Mouse (Mus musculus): ENCODE measurements around the gene Plxnc1. TPM values are rescaled to one million over a fixed set of nuclear protein-coding genes. Genes with fewer than 3 reads are reported as not detected.

Gene Plxnc1
- polyA plus RNA-seq, 1 experiment from 2014 or later, result 0.70 TPM

DNA sequence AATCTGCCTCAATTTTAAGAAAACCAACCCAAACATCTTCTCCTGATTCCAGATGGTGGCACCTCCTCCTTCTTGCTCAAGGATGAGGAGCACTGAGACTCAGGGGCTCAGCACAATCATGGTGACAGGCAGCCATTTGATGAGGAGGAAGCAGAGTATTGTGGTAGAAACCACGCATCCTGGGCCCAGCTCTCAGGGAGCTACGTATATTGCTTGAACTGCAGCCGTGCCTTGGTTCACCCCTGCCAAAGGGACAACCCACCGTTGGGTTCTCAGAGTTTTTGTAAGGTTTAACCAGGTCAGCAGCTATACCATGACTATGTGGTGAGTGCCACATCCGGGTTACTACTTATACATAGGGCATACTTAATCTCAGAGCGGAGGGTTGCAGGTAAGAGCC is 96.3 kb downstream of the Plxnc1 start:
- Histone ChIP-seq H3K4me1 (replicated peaks; ENCODE audit: control insufficient read depth, insufficient read depth, low read length) (no peaks in the 10 kb centered on the region), H3K27me3 (replicated peaks; ENCODE audit: control insufficient read depth, insufficient read depth, low read length) (no peaks in the 10 kb centered on the region), H3K4me3 (ENCODE audit: low read depth, low read length) (no peak overlapping the region), H3K4me2 (replicated peaks; ENCODE audit: low read depth) (no peak overlapping the region), H3K9me3 (ENCODE audit: control insufficient read depth) (no peaks in the 10 kb centered on the region), H3K36me3 (ENCODE audit: control insufficient read depth, insufficient read depth) (no peaks in the 10 kb centered on the region), H3K9ac (ENCODE audit: low read depth, low read length) (no peak overlapping the region), H3K27ac (ENCODE audit: low read depth, low read length) (no peak overlapping the region)
- WGBS, result 88% methylated on average over 6 of the region's 6 CpGs
- TF ChIP-seq CTCF (IDR thresholded peaks at IDR 0.05; ENCODE audit: low read depth), result no peak
- no peak for ATAC-seq

DNA sequence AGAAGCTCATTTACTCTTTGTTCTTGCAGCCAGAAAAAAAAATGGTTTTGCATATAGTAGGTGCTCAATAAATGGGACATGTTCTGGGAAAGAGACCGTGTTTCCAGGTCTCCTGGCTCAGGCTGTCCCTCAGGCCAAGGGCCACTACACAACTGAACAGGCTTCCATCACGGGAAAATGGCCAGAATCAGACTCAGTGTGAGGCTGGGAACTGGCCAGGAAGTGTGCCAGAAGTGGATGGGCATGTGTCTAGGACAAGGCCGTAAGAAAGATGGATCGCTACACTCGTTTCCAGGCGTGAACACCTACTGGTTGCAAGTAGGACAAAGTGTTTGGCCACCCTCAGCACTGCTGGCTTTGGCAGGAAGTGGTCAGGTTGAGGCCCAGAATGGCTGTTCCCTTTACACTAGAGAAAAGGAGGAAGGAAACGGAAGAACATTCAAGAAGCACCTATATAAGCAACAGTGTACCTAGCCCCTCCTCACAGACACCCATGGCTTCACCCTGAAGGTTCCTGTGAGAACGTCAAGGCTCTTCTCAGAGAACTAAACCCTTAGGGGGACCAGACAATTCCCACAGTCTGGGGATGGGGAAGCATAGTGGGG is 98.0 kb downstream of the Plxnc1 start:
- no peaks in the 10 kb centered on the region for H3K27me3 ChIP-seq (replicated peaks; ENCODE audit: control insufficient read depth, insufficient read depth, low read length)
- no peak overlapping the region for H3K9ac ChIP-seq (ENCODE audit: low read depth, low read length)
- no peak for ATAC-seq
- no peak overlapping the region for H3K27ac ChIP-seq (ENCODE audit: low read depth, low read length)
- H3K36me3 ChIP-seq (ENCODE audit: control insufficient read depth, insufficient read depth), result no peaks in the 10 kb centered on the region
- H3K9me3 ChIP-seq (ENCODE audit: control insufficient read depth), result no peaks in the 10 kb centered on the region
- H3K4me3 ChIP-seq (ENCODE audit: low read depth, low read length), result no peak overlapping the region
- WGBS, result 83% methylated on average over 8 of the region's 8 CpGs
- no peak overlapping the region for H3K4me2 ChIP-seq (replicated peaks; ENCODE audit: low read depth)
- H3K4me1 ChIP-seq (replicated peaks; ENCODE audit: control insufficient read depth, insufficient read depth, low read length), result no peaks in the 10 kb centered on the region
- TF ChIP-seq CTCF (IDR thresholded peaks at IDR 0.05; ENCODE audit: low read depth), result no peak

DNA sequence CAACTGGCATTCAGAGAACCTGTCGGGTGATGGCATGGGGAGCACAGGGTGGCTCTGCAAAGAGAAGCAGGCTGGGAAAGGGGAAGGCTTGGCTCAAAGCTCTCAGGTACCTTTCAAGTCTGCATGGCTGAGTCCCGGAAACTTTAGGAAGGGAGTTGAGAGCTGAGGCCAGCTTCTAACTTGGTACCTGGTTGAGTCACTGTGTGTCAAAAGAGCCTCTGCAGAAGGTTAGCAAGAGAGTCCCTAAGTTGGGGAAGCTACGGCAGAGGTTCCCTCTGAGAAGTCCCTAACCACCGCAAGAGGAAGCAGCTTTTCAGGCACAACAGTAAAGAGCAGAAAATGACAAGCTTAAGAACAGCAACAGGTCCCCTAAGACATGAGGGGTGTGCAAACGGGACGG is 99.9 kb downstream of the Plxnc1 start:
- Histone ChIP-seq H3K27ac (ENCODE audit: low read depth, low read length) (no peak overlapping the region), H3K4me2 (replicated peaks; ENCODE audit: low read depth) (no peak overlapping the region), H3K4me3 (ENCODE audit: low read depth, low read length) (no peak overlapping the region), H3K9me3 (ENCODE audit: control insufficient read depth) (no peaks in the 10 kb centered on the region), H3K9ac (ENCODE audit: low read depth, low read length) (no peak overlapping the region), H3K4me1 (replicated peaks; ENCODE audit: control insufficient read depth, insufficient read depth, low read length) (no peaks in the 10 kb centered on the region), H3K36me3 (ENCODE audit: control insufficient read depth, insufficient read depth) (no peaks in the 10 kb centered on the region), H3K27me3 (replicated peaks; ENCODE audit: control insufficient read depth, insufficient read depth, low read length) (no peaks in the 10 kb centered on the region)
- 85% methylated on average over 6 of the region's 6 CpGs for WGBS
- ATAC-seq, result no peak
- TF ChIP-seq CTCF (IDR thresholded peaks at IDR 0.05; ENCODE audit: low read depth), result no peak

DNA sequence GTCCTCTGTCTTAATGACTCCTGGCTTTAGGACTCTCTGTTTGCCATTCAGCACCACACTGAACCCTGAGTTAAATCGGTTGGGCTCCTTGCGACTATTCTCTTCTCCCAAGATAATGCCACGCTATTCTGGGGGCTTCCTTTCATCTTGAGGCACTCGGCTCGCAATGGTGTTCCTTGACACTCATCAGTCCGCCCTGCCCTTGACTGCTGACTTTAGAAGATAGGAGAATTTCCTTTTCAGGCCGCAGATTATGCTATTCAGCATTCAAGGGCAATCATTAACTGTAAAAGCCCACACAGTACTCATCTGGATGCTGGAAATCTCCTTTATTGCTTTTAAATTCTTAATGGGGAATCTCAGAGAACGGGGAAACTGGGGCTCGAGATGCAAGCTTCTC is 108.8 kb downstream of the Plxnc1 start:
- H3K27me3 ChIP-seq (replicated peaks; ENCODE audit: control insufficient read depth, insufficient read depth, low read length), result no peaks in the 10 kb centered on the region
- H3K36me3 ChIP-seq (ENCODE audit: control insufficient read depth, insufficient read depth), result no peaks in the 10 kb centered on the region
- H3K4me2 ChIP-seq (replicated peaks; ENCODE audit: low read depth), result no peak overlapping the region
- no peak overlapping the region for H3K4me3 ChIP-seq (ENCODE audit: low read depth, low read length)
- no peaks in the 10 kb centered on the region for H3K9me3 ChIP-seq (ENCODE audit: control insufficient read depth)
- ATAC-seq, result no peak
- no peak overlapping the region for H3K27ac ChIP-seq (ENCODE audit: low read depth, low read length)
- H3K9ac ChIP-seq (ENCODE audit: low read depth, low read length), result no peak overlapping the region
- H3K4me1 ChIP-seq (replicated peaks; ENCODE audit: control insufficient read depth, insufficient read depth, low read length), result no peaks in the 10 kb centered on the region
- WGBS, result 62% methylated on average over 9 of the region's 9 CpGs
- TF ChIP-seq CTCF (IDR thresholded peaks at IDR 0.05; ENCODE audit: low read depth), result no peak

DNA sequence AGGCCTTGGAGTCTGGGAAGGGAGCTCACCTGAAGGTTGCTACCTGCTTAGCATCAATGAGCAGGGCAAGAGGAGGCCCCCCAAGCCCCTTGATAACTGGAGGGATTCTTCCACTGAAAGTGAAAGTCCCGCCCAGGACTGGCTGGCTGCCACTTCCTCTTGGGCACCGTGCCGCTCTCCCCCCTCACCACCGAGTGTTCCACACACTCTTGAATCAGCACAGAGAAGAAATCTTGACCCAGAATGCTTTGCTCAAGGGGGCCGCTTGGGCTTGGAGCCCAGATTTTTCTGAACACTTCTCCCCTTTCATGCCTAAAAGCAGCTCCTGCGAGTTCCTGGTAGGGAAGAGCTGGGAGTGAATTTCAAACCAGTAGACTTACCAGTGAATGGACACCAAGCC is 115.2 kb downstream of the Plxnc1 start:
- no peaks in the 10 kb centered on the region for H3K4me1 ChIP-seq (replicated peaks; ENCODE audit: control insufficient read depth, insufficient read depth, low read length)
- ATAC-seq, result no peak; the same call in 1 of the 2 replicates
- no peak overlapping the region for H3K9ac ChIP-seq (ENCODE audit: low read depth, low read length)
- H3K4me2 ChIP-seq (replicated peaks; ENCODE audit: low read depth), result peak overlapping the region; percentile 32
- WGBS, result 34% methylated on average over 6 of the region's 6 CpGs
- H3K4me3 ChIP-seq (ENCODE audit: low read depth, low read length), result no peak overlapping the region
- H3K9me3 ChIP-seq (ENCODE audit: control insufficient read depth), result no peaks in the 10 kb centered on the region
- no peak for TF ChIP-seq CTCF (IDR thresholded peaks at IDR 0.05; ENCODE audit: low read depth)
- no peaks in the 10 kb centered on the region for H3K36me3 ChIP-seq (ENCODE audit: control insufficient read depth, insufficient read depth)
- peak overlapping the region; percentile 58; the same call in 1 of the 2 replicates for H3K27ac ChIP-seq (ENCODE audit: low read depth, low read length)
- H3K27me3 ChIP-seq (replicated peaks; ENCODE audit: control insufficient read depth, insufficient read depth, low read length), result no peaks in the 10 kb centered on the region

DNA sequence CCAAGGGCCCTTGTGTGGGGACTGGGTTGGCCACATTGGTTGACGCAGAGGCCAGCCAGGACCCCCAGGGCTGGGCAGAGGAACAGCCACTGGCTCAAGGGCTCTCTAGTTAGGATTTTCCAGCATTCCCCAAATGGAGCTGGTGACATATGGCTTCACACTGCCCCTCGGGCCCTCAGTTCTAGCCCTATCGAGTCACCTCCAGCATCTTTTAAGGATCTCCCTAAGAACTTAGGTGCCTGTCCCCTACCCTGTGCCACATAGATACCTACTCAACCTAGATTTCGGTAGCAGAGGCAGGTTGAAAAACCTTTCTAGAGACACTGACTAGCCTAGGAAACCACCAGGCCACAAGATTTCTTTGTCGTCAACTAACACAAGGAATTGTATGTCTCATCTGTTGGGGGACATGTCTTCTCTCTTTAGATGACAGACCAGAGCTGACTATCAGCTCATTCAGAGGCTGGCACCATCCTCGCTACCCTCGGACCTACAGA is 115.9 kb downstream of the Plxnc1 start:
- Histone ChIP-seq H3K4me2 (replicated peaks; ENCODE audit: low read depth) (no peak overlapping the region), H3K4me3 (ENCODE audit: low read depth, low read length) (no peak overlapping the region), H3K9me3 (ENCODE audit: control insufficient read depth) (no peaks in the 10 kb centered on the region), H3K27ac (ENCODE audit: low read depth, low read length) (no peak overlapping the region), H3K9ac (ENCODE audit: low read depth, low read length) (no peak overlapping the region), H3K27me3 (replicated peaks; ENCODE audit: control insufficient read depth, insufficient read depth, low read length) (no peaks in the 10 kb centered on the region), H3K36me3 (ENCODE audit: control insufficient read depth, insufficient read depth) (no peaks in the 10 kb centered on the region), H3K4me1 (replicated peaks; ENCODE audit: control insufficient read depth, insufficient read depth, low read length) (no peaks in the 10 kb centered on the region)
- TF ChIP-seq CTCF (IDR thresholded peaks at IDR 0.05; ENCODE audit: low read depth), result no peak
- WGBS, result 91% methylated on average over 7 of the region's 7 CpGs
- no peak for ATAC-seq
